Mouse (Mus musculus) cortical plate, adult 2 months (tissue): ENCODE results near the gene Pex14.

Experiments used
- CTCF ChIP-seq: fragments of 200-500 bp; IDR thresholded peaks from 2 replicates; pipeline ENCODE4 v1.5.1; 2011; ENCODE audit warnings: mild to moderate bottlenecking, control low read depth, low read length; ENCODE audit not compliant: insufficient read depth; ENCODE audit errors: extremely low read depth
- POLR2A ChIP-seq: fragments of 200-500 bp; IDR thresholded peaks from 2 replicates; pipeline ENCODE4 v1.6.1; 2011; ENCODE audit warnings: mild to moderate bottlenecking, low read length, control low read depth; ENCODE audit not compliant: insufficient read depth; ENCODE audit errors: extremely low read depth

DNA sequence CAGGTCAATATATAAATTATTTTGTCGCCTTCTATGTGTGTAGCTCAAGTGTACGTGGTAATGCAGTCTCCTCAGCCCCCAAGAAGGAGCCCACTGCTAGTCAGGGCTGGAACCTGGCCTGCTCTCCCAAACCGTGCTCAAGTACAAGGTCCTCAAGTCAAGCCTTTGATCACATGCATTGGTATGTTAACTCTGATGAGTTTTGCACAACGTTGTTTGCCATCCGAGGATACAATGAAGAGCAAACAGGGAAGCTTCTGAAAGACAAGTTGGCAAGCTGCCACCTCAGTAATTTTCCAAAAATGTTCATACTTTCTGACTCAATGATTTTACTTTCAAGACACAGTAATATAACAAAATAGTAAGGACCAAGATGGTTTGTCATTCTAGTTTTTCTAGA is 105.7 kb downstream of the Pex14 start:
- TF ChIP-seq CTCF (no peak), POLR2A (no peak)
